Mouse (Mus musculus): ENCODE data around the gene Golga5.

GRCm38 (mm10) chr12:102439632-102440023, 29.3 kb upstream of the Golga5 start, which contains the start of gene Lgmn:
- TF ChIP-seq CTCF (IDR thresholded peaks at IDR 0.05; ENCODE audit: control insufficient read depth, insufficient read depth, insufficient read length) (no peak), CEBPB (IDR thresholded peaks at IDR 0.05; ENCODE audit: low read depth) (no peak), USF1 (IDR thresholded peaks at IDR 0.05; ENCODE audit: low read depth) (no peak)

All from C2C12 (cell line).